Mouse (Mus musculus): ENCODE measurements around the gene Krtap5-5.
"Not testable (repeated sequence)": the region's sequence is repeated elsewhere in the genome, so short reads cannot be mapped to it uniquely, and the experiment has no call there.

The Krtap5-5 gene

DNA sequence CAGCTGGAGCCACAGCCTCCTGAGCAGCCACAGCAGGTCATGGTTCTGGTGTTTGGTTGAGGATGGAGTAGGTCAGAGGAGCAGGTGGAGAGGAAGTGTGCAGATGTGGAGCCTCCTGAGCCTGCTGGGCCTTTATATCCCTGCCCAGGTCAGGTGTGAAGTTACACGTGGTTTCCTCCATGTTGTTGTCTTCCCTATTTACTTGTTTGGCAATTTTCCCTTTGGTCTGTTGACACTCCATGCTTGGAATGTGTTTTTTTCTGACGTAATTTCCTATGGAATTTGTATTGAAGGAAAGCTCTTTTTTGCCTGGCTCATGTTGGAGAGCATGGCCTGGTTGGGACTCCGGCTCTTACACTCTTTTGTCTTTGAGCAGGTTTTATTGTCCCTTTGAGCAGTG lies at the start of gene Krtap5-5:
Krtap5-5 (minus strand) TSS at position 101 of the 400 bp plus-strand sequence.
- in situ Hi-C loops (cut with MboI; ENCODE audit: unreplicated experiment in 2 of 2), result not testable (repeated sequence)

DNA sequence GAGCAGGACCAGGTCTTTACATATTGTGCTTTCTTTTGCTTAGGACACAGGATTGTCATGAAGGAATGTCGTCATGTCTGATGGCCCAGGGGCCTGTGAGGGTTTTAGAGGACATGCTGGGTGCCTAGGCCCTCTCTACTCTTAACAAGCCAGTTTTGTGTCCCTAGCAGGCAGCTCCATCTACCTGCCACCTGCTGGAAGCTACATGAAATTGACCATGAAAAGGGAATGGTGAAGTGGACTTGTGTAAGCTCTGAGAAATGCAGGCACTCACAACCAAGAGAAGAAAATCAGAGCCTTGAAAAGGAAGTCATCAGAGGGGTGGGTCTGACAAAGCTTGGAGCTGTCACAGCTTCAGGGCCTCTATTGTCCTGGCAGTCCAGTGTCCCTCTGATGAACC lies 49.5 kb upstream of the Krtap5-5 start:
- in situ Hi-C loops (cut with MboI; ENCODE audit: unreplicated experiment in 2 of 2), result not testable (repeated sequence)

DNA sequence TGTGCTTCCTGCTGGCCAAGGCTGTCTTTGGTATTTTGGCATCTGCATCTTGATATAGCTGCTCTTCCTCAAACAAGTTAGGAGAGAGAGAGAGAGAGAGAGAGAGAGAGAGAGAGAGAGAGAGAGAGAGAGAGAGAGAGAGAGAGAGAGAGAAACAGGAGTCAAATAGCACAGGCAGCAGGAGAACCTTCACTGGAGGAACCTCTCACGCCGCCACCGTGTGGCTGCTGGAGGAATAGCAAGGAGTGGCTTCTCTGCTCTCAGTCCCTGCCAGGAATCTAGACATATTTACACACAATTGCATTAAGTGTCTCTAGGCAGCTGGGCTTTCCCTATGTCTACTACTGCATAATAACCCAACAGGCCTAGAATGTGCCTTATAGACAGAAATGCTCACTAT lies 48.4 kb upstream of the Krtap5-5 start:
- in situ Hi-C loops (cut with MboI; ENCODE audit: unreplicated experiment in 2 of 2), result not testable (repeated sequence)

DNA sequence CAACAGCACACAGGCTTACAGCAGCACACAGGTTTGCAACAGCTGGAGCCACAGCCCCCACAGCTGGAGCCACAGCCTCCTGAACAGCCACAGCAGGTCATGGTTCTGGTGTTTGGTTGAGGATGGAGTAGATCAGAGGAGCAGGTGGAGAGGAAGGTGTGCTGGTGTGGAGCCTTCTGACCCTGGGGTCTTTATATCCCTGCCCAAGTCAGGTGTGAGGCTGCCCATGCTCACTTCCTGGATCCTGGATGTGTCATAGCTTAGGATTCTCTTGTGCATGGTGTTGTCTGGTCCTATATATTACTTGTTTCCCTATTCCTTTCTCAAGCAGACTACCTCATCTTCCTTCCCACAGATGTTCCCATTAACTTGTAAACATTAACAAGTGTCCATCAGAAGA lies 44.5 kb upstream of the Krtap5-5 start, which contains the start of gene Gm4559:
Gm4559 (minus strand) TSS at position 101 of the 400 bp plus-strand sequence.
- in situ Hi-C loops (cut with MboI; ENCODE audit: unreplicated experiment in 2 of 2), result not testable (repeated sequence)

DNA sequence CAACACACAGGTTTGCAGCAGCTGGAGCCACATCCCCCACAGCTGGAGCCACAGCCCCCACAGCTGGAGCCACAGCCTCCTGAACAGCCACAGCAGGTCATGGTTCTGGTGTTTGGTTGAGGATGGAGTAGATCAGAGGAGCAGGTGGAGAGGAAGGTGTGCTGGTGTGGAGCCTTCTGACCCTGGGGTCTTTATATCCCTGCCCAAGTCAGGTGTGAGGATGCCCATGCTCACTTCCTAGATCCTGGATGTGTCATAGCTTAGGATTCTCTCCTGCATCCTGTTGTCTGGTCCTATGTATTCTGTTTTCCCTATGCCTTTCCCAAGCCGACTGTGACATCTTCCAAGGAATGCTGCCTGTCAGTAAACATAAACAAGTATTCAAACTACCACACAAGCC lies 28.5 kb upstream of the Krtap5-5 start, which contains the start of gene Gm2431:
Gm2431 (minus strand) TSS at position 101 of the 400 bp plus-strand sequence.
- in situ Hi-C loops (cut with MboI; ENCODE audit: unreplicated experiment in 2 of 2), result not testable (repeated sequence)

DNA sequence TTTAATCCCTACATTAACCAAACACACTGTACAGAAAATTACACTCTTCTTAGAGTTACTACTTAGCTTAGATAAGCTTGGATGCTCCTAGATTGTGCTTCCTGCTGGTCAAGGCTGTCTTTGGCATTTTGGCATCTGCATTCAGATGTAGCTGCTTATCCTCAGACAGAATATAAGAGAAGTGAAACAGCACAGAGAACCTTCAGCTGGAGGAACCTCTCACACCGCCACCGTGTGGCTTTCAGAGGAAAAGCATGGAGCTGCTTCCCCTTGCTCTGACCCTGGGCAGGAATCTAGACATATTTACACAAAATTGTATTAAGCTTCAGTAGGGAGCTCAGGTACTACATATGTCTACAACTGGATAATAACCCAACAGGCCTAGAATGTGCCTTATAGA lies 25.7 kb upstream of the Krtap5-5 start:
- in situ Hi-C loops (cut with MboI; ENCODE audit: unreplicated experiment in 2 of 2), result no loop called here

DNA sequence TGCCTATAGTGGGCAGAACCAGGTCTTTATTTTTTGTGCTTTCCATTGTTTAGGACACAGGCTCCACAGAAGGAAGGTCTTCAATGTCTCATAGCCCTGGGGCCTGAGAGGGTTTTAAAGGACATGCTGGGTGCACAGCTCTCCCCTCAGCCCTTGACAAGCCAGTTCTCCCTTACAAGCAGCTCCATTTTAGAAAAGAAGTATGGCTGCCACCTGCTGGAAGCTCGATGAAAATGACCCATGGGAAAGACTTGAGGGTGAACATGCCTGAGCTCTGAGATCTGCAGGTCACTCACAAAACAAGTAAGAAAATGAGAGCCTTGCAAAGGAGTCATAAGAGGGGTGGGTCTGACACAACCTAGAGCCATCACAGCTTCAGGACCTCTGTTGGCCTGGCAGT lies 20.1 kb upstream of the Krtap5-5 start:
- in situ Hi-C loops (cut with MboI; ENCODE audit: unreplicated experiment in 2 of 2), result no loop called here

DNA sequence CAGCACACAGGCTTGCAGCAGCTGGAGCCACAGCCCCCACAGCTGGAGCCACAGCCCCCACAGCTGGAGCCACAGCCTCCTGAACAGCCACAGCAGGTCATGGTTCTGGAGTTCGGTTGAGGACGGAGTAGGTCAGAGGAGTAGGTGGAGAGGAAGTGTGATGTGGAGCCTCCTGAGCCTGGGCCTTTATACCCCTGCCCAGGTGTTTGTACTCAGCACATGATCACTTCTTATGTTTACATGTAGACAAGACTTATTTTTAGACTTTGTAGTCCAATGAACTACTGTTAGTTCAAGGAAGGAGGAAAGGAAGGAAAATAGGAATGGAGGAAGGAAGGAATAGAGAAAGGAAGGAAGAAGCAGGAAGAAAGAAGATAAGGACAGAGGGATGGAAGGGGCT lies 11.2 kb upstream of the Krtap5-5 start, which contains the start of gene Gm40460:
Gm40460 (minus strand) TSS at position 101 of the 400 bp plus-strand sequence.
- in situ Hi-C loops (cut with MboI; ENCODE audit: unreplicated experiment in 2 of 2), result no loop called here

DNA sequence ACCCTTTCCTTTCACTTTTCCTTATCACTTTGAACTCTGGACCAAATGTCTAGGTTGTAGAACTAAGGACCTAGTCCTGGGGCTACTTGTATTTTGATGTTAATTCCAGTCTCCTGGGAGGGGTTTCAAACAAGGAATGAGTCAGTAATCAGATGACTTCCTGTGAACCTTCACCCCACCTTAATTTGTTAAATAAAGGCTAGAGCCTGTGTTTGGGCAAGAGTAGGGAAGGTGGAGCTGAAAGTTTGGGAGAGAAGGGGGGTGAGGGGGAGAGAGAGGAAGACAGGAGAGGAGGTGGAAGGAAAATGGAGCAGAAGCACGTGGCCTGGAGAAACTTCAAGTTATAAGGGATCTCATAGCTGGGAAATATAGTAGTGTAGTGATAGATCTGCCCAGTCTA lies 1.8 kb upstream of the Krtap5-5 start:
- in situ Hi-C loops (cut with MboI; ENCODE audit: unreplicated experiment in 2 of 2), result no loop called here

DNA sequence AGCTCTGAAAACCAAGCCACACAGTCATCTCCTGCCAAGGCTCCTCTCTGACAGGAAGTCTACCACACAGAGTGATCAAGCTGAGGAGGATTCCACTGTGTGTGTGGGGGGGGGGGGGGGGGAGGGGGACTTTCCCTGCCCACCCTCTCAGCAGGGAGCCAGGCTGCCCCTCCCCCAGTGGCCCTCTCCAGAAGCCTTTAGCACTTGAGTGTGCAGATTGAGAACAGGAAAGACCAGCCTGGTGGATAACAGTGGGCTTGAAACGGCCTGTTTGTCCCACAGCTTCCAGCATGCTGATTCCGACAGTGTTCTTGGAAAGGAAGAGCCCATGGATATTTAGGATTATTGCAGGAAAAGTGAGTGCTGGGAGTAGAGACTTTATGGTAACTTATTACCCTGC lies 5.3 kb downstream of the Krtap5-5 start:
- in situ Hi-C loops (cut with MboI; ENCODE audit: unreplicated experiment in 2 of 2), result no loop called here

DNA sequence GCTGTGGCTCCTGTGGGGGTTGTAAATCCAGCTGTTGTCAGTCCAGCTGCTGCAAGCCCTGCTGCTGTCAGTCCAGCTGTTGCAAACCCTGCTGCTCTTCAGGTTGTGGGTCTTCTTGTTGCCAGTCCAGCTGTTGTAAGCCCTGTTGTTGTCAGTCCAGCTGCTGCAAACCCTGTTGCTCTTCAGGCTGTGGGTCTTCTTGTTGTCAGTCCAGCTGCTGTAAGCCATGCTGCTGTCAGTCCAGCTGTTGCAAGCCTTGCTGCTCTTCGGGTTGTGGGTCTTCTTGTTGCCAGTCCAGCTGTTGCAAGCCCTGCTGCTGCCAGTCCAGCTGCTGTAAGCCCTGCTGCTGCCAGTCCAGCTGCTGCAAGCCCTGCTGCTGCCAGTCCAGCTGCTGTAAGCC lies 17.6 kb downstream of the Krtap5-5 start:
- in situ Hi-C loops (cut with MboI; ENCODE audit: unreplicated experiment in 2 of 2), result not testable (repeated sequence)

DNA sequence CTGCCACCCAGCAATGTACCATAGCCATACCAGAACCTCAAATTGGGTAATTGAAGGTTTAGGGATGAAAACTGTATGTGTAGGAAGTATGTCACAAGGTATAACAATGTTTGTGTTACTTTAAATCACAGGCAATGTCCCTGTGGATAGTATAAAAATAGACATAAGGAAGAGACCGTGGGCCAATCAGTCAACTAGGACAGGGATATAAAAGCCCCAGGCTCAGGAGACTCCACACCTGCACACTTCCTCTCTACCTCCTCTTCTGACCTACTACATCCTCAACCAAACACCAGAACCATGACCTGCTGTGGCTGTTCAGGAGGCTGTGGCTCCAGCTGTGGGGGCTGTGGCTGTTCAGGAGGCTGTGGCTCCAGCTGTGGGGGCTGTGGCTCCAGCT lies 18.2 kb downstream of the Krtap5-5 start, which contains the start of gene Gm7579:
Gm7579 (plus strand) TSS at position 301 of the 400 bp plus-strand sequence.
- in situ Hi-C loops (cut with MboI; ENCODE audit: unreplicated experiment in 2 of 2), result no loop called here

DNA sequence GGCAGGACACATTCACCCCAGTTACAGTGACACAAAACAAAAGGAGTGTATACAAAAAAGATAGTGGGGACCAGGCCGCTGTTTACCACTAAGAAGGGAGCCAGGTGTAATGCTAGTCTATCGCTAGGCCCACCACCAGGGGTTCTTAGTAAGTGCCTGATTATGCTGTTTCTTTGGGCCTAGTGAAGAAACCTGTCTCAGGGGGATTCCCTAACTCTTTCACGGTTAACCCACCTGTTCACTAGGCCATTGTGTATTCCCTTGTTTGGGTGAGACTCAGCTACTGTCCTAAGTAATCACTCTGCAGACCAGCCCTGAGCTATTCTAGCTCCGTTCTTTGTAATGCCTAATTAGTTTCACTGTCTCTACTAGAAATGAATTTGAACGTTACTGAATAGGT lies 22.9 kb downstream of the Krtap5-5 start:
- in situ Hi-C loops (cut with MboI; ENCODE audit: unreplicated experiment in 2 of 2), result not testable (repeated sequence)

DNA sequence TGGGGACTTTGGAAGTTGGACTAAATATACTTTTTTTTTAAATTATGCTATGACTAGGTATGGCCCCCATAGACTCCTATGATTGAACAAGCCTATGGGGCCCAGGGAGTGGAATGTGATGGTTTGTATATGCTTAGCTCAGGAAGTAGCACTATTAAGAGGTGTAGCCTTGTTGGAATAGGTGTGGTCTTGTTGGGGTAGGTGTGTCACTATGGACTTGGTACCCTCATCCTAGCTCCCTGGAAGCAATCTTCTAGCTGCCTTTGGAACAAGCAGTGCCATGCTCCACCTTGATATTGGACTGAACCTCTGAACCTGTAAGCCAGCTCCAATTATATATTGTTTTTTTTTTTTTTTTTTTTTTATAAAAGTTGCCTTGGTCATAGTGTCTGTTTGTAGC lies 24.3 kb downstream of the Krtap5-5 start:
- in situ Hi-C loops (cut with MboI; ENCODE audit: unreplicated experiment in 2 of 2), result no loop called here

DNA sequence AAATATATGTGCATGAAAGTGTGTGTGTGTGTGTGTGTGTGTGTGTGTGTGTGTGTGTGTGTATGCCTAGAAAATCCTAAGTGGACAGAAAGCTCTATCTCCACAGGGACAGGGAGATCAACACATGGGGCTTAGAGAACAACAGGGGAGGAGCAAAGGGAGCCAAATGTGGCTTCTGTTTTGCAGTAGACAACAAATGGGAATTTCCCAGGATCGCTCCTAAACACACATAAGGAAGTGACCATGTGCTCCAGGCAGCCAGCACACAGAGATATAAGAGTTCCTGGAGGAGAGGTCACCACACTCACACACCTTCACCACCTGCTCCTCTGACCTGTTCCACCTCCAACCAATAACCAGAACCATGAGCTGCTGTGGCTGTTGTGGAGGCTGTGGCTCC lies 28.7 kb downstream of the Krtap5-5 start, which contains the start of gene Krtap5-3:
Krtap5-3 (plus strand) TSS at position 301 of the 400 bp plus-strand sequence.
- in situ Hi-C loops (cut with MboI; ENCODE audit: unreplicated experiment in 2 of 2), result no loop called here

DNA sequence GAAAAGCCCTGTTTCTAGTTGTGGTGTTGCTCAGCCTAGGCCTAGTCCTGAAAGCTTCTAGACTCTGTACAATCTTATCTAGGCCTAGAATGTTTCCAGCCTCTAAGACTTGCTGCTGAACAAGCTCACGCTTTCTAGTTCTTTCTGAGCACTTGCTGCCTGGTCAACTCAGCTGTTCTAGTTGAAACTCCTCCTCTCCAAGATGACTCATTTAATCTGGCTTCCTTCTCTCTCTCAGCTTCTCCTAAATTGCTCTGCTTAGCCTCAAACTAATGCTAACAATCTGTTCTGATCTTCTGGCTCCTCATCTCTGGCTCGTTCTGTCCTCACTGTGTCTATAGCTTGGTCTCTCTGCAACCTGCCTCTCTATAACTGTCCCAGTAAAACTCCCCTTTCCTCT lies 31.0 kb downstream of the Krtap5-5 start:
- in situ Hi-C loops (cut with MboI; ENCODE audit: unreplicated experiment in 2 of 2), result no loop called here

DNA sequence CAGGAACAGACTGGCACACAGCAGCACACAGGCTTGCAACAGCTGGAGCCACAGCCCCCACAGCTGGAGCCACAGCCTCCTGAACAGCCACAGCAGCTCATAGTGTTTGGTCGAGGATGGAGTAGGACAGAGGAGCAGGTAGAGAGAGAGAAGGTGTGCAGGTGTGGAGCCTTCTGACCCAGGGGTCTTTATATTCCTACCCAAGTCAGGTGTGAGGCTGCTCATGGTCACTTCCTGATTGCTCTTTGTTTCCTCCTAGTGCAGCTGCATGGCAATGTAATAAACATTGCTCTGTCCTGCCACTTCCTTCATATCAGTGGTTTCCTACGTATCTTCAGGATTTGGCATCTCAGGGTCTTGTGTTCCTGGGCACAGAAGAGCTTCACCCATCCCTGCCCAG lies 39.5 kb downstream of the Krtap5-5 start, which contains the start of gene Gm10153:
Gm10153 (minus strand) TSS at position 101 of the 400 bp plus-strand sequence.
- in situ Hi-C loops (cut with MboI; ENCODE audit: unreplicated experiment in 2 of 2), result no loop called here

DNA sequence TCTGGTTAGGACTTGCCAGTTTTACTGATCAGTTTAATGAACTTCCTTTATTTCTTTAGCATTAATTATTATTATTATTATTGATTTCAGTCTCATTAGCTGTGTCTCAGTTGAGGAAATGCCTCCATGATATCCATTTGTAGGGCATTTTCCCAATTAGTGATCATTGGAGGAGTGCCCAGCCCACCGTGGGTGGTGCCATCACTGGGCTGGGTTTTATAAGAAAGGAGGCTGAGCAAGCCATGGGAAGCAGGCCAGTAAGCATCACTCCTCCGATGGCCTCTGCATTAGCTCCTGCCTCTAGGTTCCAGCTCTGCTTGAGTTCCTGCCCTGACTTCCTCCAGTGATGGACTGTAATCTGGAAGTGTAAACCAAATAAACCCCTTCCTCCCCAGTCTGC lies 41.6 kb downstream of the Krtap5-5 start:
- in situ Hi-C loops (cut with MboI; ENCODE audit: unreplicated experiment in 2 of 2), result no loop called here

DNA sequence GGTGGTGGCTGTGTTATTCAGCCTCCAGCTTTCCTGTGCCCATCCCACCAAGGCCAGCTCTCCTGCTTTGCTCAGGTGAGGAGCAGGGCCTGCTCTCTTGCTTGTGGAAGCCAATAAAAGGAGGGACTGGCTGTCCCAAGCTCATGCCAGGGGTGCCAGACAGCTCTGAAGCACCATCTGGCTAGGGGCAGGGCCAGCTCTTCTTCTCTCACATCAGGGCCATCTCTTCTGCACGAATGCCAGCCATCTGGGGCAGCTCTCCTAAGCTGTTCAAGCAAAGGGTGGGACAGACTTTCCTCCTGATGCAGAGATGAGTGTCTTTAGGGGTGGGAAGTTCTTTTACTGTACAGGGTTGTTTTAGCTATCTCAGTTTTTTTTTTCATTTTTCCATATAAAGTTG lies 48.8 kb downstream of the Krtap5-5 start:
- in situ Hi-C loops (cut with MboI; ENCODE audit: unreplicated experiment in 2 of 2), result no loop called here

Measured in v-Abl transformed pro-B cells (cell line).